Mouse (Mus musculus) spleen, adult 2 months (tissue): Measurements from ENCODE around the gene Dnah14. TPM values are rescaled to one million over a fixed set of nuclear protein-coding genes. Genes with fewer than 3 reads are reported as not detected.

Source experiments
- DNase-seq, 2 experiments: peaks; one replicate each; pipeline versions ENCODE4 v3.0.0 to v3.0.0-alpha.2; 2012 to 2021; ENCODE audit warnings: low spot score in 2 of 2, low read depth in 1 of 2
- H3K27ac ChIP-seq: fragments of 200-500 bp; 2 replicates; pipeline ENCODE4 v1.5.1; 2012; ENCODE audit warnings: low read length, inconsistent platforms; ENCODE audit not compliant: insufficient read depth
- H3K27me3 ChIP-seq: fragments of 200-500 bp; 2 replicates; pipeline ENCODE4 v1.6.1; 2012; ENCODE audit warnings: mild to moderate bottlenecking, moderate library complexity, low read length, inconsistent platforms; ENCODE audit not compliant: control insufficient read depth, insufficient read depth
- H3K36me3 ChIP-seq: fragments of 200-500 bp; 2 replicates; pipeline ENCODE4 v1.6.1; 2012; ENCODE audit warnings: mild to moderate bottlenecking, low read length, inconsistent platforms; ENCODE audit not compliant: control insufficient read depth, insufficient read depth
- H3K4me1 ChIP-seq: fragments of 200-500 bp; 2 replicates; pipeline ENCODE4 v1.6.1; 2011; ENCODE audit warnings: inconsistent platforms; ENCODE audit not compliant: control insufficient read depth, insufficient read depth, insufficient read length
- H3K4me3 ChIP-seq: fragments of 200-500 bp; 2 replicates; pipeline ENCODE4 v1.5.1; 2011; ENCODE audit warnings: mild to moderate bottlenecking, inconsistent platforms; ENCODE audit not compliant: insufficient read depth, insufficient read length; ENCODE audit errors: extremely low read depth
- CTCF ChIP-seq: fragments of 200-500 bp; IDR thresholded peaks from 2 replicates; pipeline ENCODE4 v1.5.1; 2011; ENCODE audit warnings: mild to moderate bottlenecking, inconsistent platforms; ENCODE audit not compliant: insufficient read depth, insufficient read length, insufficient replicate concordance; ENCODE audit errors: extremely low read depth
- POLR2A ChIP-seq: fragments of 200-500 bp; IDR thresholded peaks from 2 replicates; pipeline ENCODE4 v1.6.1; 2011; ENCODE audit warnings: low read depth, low read length, inconsistent platforms
- WGBS: fragments of 180-500 bp; shearing (Covaris S2); methylation state at CpG from one replicate; pipeline ENCODE4 v1.1.7; 2018; 5-methylcytosine and 5-hydroxymethylcytosine counted together
- polyA plus RNA-seq: library from polyadenylated mRNA; depleted of rRNA; stranded (reverse); fragments of >200 nt; gene quantifications from 2 replicates; pipeline ENCODE4 v1.2.3, GENCODE M21; 2012

The Dnah14 gene
- polyA plus RNA-seq, 1 experiment: not detected

GRCm38 (mm10) chr1:181841864-181842672 lies 265.7 kb downstream of the Dnah14 start:
- Histone ChIP-seq H3K36me3 (peaks cover 4% of the 10 kb centered on the region), H3K27ac (peak overlapping the region; percentile 98), H3K4me3 (peak overlapping the region; percentile 90), H3K4me1 (peaks cover 17% of the 10 kb centered on the region; the same call in 1 of the 2 replicates), H3K27me3 (no peaks in the 10 kb centered on the region)
- under 1% methylated on average over 113 of the region's 113 CpGs for WGBS
- DNase-seq: peak; percentile 87 to 95
- peak; percentile 84 for TF ChIP-seq POLR2A
- no peak for TF ChIP-seq CTCF

- DNase-seq: no peak
- Histone ChIP-seq H3K4me3 (peak within 1 kb of the TSS; percentile 90), H3K36me3 (peaks cover 4% of the 10 kb centered on the region), H3K4me1 (peaks cover 17% of the 10 kb centered on the region; the same call in 1 of the 2 replicates), H3K27me3 (no peaks in the 10 kb centered on the region), H3K27ac (peak within 1 kb of the TSS; percentile 98)
- TF ChIP-seq CTCF (no peak), POLR2A (peak; percentile 7; the same call in 1 of the 2 replicates)
- WGBS: under 1% methylated on average over 14 of the region's 14 CpGs
Measured at GRCm38 (mm10) chr1:181842781-181843180, 266.4 kb downstream of the Dnah14 start, which contains the start of gene Lbr. TSS of gene Lbr (minus strand) at chr1:181843046.

- Histone ChIP-seq H3K4me1 (peaks cover 12% of the 10 kb centered on the region; the same call in 1 of the 2 replicates), H3K27me3 (no peaks in the 10 kb centered on the region), H3K27ac (0 out of 2 replicates have a peak overlapping the region, but pooled peaks have one; percentile 67), H3K36me3 (no peaks in the 10 kb centered on the region), H3K4me3 (no peak overlapping the region)
- DNase-seq: no peak
- 90% methylated on average over 15 of the region's 15 CpGs for WGBS
- TF ChIP-seq CTCF (no peak), POLR2A (no peak)
Measured at GRCm38 (mm10) chr1:181844874-181845547, 268.7 kb downstream of the Dnah14 start.

DNA sequence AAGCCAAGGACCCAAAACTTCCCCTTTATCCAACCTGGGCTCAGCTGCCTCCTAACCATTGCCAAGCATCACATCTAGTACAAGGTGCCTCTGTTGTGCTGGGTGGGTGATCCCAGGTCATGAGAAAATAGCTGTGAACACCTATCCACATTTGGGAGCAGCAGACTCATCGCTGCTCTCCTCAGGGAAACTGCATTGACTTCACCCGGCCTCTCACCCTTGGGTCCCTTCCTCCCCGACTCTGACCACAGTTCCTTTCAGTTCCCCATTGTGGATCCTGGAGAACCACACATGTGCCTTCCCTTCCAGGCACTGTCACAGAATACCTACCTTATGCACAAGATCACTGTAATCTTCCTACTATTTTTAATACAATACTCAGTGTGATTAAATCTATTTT lies 269.4 kb downstream of the Dnah14 start:
- Histone ChIP-seq H3K4me3 (no peak overlapping the region), H3K4me1 (peaks cover 8% of the 10 kb centered on the region; the same call in 1 of the 2 replicates), H3K36me3 (no peaks in the 10 kb centered on the region), H3K27ac (peak overlapping the region; percentile 67), H3K27me3 (no peaks in the 10 kb centered on the region)
- TF ChIP-seq CTCF (no peak), POLR2A (no peak)
- 11% methylated on average over 3 of the region's 3 CpGs for WGBS
- DNase-seq: no peak

- no peak overlapping the region for H3K27ac ChIP-seq
- 47% methylated on average over 3 of the region's 3 CpGs for WGBS
- H3K36me3 ChIP-seq: no peaks in the 10 kb centered on the region
- H3K27me3 ChIP-seq: no peaks in the 10 kb centered on the region
- TF ChIP-seq POLR2A: no peak
- TF ChIP-seq CTCF: no peak
- H3K4me3 ChIP-seq: no peak overlapping the region
- DNase-seq: no peak
- H3K4me1 ChIP-seq: peaks cover 14% of the 10 kb centered on the region; the same call in 1 of the 2 replicates
Measured at GRCm38 (mm10) chr1:181847396-181847795, 271.0 kb downstream of the Dnah14 start.

GRCm38 (mm10) chr1:181848210-181848609 lies 271.9 kb downstream of the Dnah14 start:
- no peak for DNase-seq
- WGBS: 95% methylated on average over 1 of the region's 1 CpGs
- H3K4me1 ChIP-seq: peaks cover 14% of the 10 kb centered on the region; the same call in 1 of the 2 replicates

More at GRCm38 (mm10) chr1:181848210-181848609, 271.9 kb downstream of the Dnah14 start:
- Histone ChIP-seq H3K27ac (no peak overlapping the region), H3K27me3 (no peaks in the 10 kb centered on the region), H3K36me3 (no peaks in the 10 kb centered on the region), H3K4me3 (no peak overlapping the region)
- TF ChIP-seq POLR2A (no peak), CTCF (no peak)
